Mouse (Mus musculus) layer of hippocampus, adult 2 months (tissue): ENCODE measurements around the gene Igsf3. TPM values are rescaled to one million over a fixed set of nuclear protein-coding genes. Genes with fewer than 3 reads are reported as not detected.

Source experiments
- DNase-seq, 2 experiments: peaks; one replicate each; pipeline ENCODE4 v3.0.0; 2022; ENCODE audit warnings: low spot score in 2 of 2
- H3K27ac ChIP-seq: fragments of 200-600 bp; 2 replicates; pipeline ENCODE4 v1.8.1; 2022
- H3K4me3 ChIP-seq: fragments of 200-600 bp; 2 replicates; pipeline ENCODE4 v1.8.1; 2022; ENCODE audit warnings: mild to moderate bottlenecking
- CTCF ChIP-seq: fragments of 200-600 bp; conservative IDR thresholded peaks from 2 replicates; pipeline ENCODE4 v1.8.1; 2022; ENCODE audit warnings: antibody characterized with exemption, mild to moderate bottlenecking, moderate library complexity
- total RNA-seq, 2 experiments: library from RNA; stranded (reverse); gene quantifications; 2 replicates each; pipeline ENCODE4 v1.2.3; 2021

Igsf3 gene
- total RNA-seq, 2 experiments from 2014 or later: 19.4 to 20.6 TPM

- Histone ChIP-seq H3K4me3 (no peak overlapping the region), H3K27ac (no peak overlapping the region)
- TF ChIP-seq CTCF: no peak
- DNase-seq: no peak
Measured at GRCm38 (mm10) chr3:101356583-101357553, 20.0 kb upstream of the Igsf3 start.

GRCm38 (mm10) chr3:101360832-101361231 lies 16.1 kb upstream of the Igsf3 start:
- no peak for DNase-seq
- Histone ChIP-seq H3K27ac (no peak overlapping the region), H3K4me3 (no peak overlapping the region)
- no peak for TF ChIP-seq CTCF

GRCm38 (mm10) chr3:101362391-101362790 lies 14.5 kb upstream of the Igsf3 start:
- TF ChIP-seq CTCF: no peak
- Histone ChIP-seq H3K27ac (no peak overlapping the region), H3K4me3 (no peak overlapping the region)
- DNase-seq: no peak

DNA sequence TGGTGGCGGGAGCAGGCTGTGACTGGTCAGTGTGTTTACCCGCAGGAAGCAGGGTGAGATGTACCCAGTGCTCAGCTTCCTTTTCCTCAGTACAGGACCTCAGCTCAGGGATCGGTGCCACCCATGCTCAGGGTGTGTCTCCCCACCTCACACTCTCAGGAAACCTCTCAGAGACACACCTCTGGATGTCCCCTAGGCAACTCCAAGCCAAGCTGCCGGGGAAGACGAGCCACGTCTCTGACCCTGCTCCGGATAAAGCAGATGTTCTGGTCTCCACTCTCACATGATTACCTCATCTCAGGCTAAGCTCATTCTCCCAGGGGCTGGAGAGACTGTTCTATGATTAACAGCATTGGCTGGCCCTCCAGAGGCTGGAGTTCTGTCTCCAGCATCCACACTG lies 13.3 kb upstream of the Igsf3 start:
- no peak for DNase-seq
- no peak overlapping the region for H3K4me3 ChIP-seq
- H3K27ac ChIP-seq: no peak overlapping the region
- no peak for TF ChIP-seq CTCF

DNA sequence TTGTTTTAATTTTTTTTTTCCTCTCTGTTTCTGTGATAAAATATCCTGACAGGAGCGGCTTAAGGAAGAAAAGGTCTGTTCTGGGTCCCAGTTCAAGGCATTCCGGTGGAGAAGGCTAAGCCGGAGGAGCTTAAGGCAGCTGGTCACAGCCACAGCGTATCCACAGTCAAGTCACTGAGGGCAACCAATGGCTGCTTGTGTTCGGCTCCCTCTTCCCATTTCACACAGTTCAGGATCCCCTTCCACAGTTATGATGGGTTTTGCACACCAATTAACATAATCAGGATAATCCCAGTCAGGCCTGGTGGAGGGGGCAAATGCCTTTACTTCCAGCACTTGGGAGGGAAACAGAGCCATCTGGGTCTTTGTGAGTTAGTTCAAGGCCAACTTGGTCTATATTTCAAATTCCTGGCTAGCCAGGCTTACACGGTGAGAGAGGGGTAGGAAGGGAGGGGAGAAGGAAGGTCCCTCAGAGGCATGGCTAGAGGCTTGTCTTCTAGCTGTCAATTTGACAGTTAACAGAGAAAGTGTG lies 11.7 kb upstream of the Igsf3 start:
- DNase-seq: no peak
- Histone ChIP-seq H3K27ac (no peak overlapping the region), H3K4me3 (no peak overlapping the region)
- TF ChIP-seq CTCF: no peak

GRCm38 (mm10) chr3:101365911-101366310 lies 11.0 kb upstream of the Igsf3 start:
- no peak for DNase-seq
- H3K27ac ChIP-seq: peak overlapping the region; percentile 43; the same call in 1 of the 2 replicates
- no peak for TF ChIP-seq CTCF
- H3K4me3 ChIP-seq: no peak overlapping the region

- DNase-seq: no peak
- no peak overlapping the region for H3K27ac ChIP-seq
- TF ChIP-seq CTCF: no peak
- H3K4me3 ChIP-seq: no peak overlapping the region
Measured at GRCm38 (mm10) chr3:101367372-101367771, 9.5 kb upstream of the Igsf3 start.

GRCm38 (mm10) chr3:101369301-101369881 lies 7.5 kb upstream of the Igsf3 start:
- DNase-seq: no peak
- TF ChIP-seq CTCF: no peak
- H3K27ac ChIP-seq: no peak overlapping the region

DNA sequence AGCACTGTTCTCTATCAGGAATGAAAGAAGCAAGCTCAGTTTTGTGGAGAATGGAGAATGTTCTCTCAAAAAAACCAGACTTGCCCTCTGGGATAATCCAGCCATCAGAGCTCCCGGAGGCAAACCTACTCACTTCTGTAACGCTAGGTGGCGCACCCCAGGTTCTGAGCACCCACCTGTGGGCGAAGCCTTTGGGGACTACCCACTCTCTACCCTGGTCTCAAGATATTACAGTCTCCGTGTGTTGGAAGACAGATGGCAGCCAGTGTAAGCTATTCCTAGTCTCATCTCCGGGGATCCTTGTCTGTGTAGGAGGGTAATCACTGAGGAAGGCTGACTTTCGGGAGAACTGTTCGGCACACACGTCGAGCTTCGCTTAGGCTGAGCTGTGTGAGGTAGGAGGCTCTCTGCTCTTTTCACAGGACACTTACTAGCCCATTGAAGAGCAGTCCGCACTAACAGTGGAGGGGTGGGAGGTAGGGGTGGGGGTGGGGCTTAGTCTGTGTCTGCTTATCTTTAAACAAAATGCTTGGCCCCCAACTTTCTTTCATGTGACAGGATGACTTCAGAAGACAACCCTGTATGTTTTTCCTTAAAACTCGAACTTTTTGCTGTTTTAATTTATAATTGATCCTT lies 4.4 kb upstream of the Igsf3 start:
- Histone ChIP-seq H3K27ac (no peak overlapping the region), H3K4me3 (no peak overlapping the region)
- TF ChIP-seq CTCF: peak; percentile 92
- peak; percentile 74 to 77 for DNase-seq

More at GRCm38 (mm10) chr3:101369301-101369881, 7.5 kb upstream of the Igsf3 start:
- no peak overlapping the region for H3K4me3 ChIP-seq

DNA sequence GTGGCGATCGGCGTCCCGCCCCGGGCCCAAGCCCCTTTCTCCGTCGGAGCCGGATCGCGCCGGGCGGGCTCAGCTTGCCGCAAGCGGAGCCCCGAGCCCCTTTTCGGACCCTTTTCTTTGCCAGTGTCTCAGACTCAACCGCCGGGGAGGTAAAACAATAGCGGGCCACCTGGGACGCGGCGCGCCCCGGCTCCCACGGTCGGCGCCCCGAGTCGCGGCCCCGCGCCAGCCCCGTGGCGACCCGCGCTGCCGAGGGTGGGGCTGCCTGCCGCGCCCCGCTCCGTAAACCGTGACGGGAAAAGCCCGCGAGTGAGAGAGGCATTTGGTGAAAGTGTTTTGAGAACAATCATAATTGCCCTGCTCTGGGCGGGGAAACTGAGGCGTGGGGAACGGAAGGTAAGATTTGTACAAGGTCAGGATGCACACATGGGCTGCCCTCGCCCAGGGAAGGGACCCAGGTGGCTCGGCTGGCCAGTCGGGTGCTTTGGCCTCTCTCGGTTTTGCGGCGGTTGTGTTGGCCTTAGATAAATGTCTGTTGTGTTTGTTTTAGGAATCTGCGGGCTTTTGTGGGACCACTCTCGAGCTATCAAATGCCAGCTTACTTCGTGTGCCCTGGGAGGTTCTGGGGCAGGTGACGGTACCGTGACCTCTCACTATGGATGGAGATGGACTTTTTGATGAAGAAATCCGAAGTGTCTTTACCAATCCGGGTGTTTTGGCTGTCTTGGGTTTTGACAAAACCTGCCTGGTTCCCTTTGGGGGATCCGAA lies 557 bp downstream of the Igsf3 start:
- Histone ChIP-seq H3K27ac (peak overlapping the region; percentile 79), H3K4me3 (peak overlapping the region; percentile 69)
- DNase-seq: no peak
- TF ChIP-seq CTCF: no peak

- no peak for DNase-seq
- Histone ChIP-seq H3K4me3 (peak overlapping the region; percentile 69), H3K27ac (peak overlapping the region; percentile 79)
- TF ChIP-seq CTCF: no peak
Measured at GRCm38 (mm10) chr3:101378102-101378501, 1.2 kb downstream of the Igsf3 start.

DNA sequence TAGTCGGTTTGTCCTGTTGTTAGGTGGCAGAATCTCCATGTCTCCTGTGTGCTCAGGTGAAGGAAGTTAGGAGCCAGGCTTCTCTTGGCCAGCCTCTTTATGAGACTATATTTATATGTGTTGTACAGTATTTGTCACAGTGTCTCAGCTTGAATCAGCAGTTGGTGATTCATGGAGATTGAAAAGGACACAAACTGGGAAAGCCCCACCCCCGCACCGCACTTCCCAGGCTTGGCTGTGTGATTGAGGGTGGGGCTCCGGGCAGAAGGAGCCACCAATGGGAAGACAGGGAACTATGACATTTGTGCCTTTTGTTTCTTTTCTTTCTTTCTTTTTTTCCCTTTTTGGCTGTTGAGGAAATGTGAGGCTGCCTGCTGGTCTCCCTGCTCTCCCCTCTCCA lies 2.9 kb downstream of the Igsf3 start:
- no peak for TF ChIP-seq CTCF
- peak overlapping the region; percentile 69 for H3K4me3 ChIP-seq
- no peak overlapping the region for H3K27ac ChIP-seq
- DNase-seq: peak; percentile 76 to 79

- DNase-seq: no peak
- no peak for TF ChIP-seq CTCF
- Histone ChIP-seq H3K27ac (no peak overlapping the region), H3K4me3 (no peak overlapping the region)
Measured at GRCm38 (mm10) chr3:101381691-101382090, 4.8 kb downstream of the Igsf3 start.
